Mouse (Mus musculus) NIH3T3 (cell line): ENCODE data around the gene Cd70.

ENCODE experiments used
- DNase-seq: peaks from one replicate; pipeline ENCODE4 v3.0.0-alpha.2; 2012; ENCODE audit warnings: low read depth

The Cd70 gene

DNA sequence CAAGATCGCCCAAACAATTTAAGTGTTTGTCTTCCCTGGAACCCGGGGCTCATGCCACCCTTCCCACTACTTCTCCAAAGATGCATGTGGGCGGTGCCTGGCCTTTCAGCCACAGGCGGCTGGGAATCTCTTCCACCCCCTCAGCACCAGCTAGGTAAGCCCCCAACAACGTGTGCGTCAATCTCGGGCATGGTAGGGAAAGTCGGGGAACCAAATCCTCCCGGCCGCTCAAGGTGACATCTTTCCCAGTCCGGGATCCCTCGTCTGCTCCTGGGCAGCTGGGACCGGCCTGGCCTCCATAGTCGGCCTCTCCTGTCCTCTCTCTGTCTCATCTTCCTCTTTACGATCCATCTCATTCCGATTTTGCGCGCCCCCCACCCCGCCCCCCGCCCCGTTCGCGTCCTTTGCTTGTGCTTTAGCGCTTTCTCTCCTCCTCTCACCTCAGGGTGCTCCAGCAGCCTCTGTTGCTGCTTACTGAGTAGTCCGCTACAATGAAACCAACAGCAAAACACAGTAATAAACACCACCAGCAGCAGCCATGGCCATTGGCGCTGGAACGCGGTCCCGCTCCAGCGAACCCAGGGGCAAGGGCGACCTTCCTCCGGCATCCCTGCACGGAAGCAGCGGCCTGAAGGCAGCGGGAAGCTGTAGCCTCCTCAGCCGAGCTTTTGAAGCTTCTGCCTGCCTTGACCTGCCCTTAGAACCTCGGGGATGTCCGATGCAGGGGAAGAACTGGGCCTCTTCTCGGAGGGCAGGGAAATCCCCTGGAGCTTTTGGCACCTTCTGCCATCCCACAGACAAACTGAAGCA, at the start of gene Cd70:
Cd70 (minus strand) TSS at position 784 of the 810 bp plus-strand sequence.
- DNase-seq = no peak

DNA sequence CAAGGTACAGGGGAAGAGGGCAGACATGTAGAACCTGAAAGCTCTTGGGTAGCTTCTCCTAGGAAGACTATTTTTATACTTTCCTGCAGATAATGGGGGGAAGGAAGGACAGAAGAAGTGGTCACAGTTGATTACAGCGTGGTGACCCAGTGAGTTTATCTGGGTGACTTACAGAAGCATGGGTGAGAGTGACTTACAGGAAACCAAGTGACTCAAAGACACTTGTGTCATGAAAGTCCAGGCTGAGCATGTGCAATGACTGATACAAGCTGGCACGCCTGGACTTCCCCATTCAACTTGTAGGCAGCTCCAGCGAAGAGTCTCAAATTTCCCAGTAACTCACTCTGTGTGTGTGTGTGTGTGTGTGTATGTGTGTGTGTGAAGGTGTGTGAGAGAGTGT, 48.7 kb upstream of the Cd70 start:
- no peak for DNase-seq

DNA sequence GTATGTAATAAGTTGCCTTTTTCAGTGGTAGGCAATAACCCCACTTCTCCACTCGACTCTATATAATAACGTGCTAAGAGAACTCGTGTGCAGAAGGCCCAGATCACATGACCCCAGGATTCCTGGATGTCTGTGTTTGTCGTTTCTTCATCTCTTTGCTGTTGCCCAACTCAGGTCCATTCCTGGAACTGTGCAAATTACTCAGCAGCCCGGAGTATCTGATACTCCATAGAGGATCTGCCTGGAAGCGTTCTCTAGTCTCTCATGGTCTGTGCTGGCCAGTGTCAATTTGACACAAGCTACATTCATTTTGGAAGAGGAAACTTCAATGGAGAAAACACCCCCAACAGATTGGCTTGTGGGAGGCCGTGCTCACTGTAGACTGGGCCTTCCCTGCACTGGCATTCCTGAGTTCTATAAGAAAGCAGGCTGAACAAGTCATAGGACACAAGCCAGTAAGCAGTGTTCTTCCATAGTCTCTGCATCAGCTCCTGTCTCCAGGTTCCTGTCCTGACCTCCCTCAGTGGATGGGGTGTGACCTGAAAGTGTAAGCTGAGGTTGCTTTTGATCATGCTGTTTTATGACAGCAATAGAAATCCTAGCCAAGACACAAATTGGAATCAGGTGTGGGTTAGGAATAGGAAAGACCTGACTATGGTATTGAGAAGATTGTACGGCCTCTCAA, 45.9 kb upstream of the Cd70 start:
- peak; percentile 28 for DNase-seq

DNA sequence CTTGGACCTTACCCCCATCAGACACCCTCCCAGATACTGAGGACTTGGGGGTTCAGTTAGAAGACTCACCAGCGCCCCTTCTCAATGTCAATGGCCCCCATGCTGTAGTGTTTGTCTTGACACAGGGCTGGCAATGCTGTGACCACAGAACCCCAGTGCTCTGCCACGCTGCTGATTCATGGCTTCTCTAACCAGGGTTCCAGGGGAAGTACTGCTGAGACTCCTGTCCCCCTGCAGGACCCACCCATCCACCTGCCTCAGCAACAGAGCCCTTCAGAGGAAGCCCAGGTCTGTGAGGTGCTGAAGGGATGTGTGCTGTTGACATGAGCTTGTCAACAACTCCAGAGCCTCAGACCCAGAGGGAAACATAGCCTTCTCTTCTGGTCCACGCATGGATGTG, 45.2 kb upstream of the Cd70 start:
- DNase-seq = no peak

DNA sequence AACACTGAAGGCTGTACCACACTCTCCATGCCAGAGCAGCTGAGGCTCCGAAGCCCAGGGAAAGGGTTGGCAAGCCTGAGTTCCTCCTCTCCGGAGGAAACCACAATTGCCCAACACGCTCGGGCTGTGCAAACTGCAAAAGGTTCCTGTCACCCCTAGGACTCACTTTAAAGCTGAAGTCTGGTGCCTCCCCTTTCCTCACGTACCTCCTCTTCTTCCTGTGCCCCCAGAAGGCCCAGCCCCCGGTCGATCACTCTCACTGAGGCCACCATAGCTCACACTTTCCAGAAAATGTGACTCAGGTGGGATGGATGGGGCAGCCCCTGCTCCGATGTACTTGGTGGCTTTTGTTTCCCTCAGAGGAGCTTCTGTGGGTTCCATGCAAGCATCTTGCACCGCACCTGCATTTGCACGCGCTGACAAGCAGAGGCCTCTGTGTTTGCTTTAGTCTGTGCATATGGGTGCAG, 44.5 kb upstream of the Cd70 start, which contains the start of gene Tnfsf14:
Tnfsf14 (minus strand) TSS at position 137 of the 467 bp plus-strand sequence.
- no peak for DNase-seq

DNA sequence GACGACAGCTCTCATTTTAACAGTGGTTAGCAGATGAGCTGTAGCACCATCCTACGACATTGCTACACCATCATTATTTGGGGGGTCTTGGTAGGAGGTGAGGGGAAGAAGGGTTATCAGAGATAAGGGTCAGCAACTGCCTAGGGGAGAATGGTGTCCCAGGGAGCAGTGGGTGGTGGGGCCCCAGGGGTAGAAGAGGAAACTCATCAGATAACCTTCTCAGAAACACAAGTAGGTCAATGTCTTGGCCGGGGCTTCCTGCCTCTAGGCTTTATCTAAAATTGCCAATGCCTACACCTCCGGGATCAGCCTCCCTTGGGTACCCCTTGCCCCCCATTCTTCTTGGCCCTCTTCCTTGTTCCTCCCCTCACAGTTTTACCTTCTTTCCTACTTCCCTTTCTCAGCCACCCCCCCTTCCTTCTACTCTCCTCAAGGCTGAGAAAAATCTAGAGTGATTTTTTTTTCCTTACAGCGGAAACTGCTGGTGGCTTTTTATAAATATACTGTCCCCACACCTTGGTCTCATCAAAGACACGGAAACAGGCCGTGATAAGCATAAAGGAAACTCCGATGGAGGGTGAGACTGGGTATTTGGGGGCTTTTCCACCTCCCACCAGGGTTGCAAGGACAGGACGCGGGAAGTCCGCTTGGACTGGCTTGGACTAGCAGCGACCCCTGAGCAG, 39.1 kb upstream of the Cd70 start:
- DNase-seq = no peak

DNA sequence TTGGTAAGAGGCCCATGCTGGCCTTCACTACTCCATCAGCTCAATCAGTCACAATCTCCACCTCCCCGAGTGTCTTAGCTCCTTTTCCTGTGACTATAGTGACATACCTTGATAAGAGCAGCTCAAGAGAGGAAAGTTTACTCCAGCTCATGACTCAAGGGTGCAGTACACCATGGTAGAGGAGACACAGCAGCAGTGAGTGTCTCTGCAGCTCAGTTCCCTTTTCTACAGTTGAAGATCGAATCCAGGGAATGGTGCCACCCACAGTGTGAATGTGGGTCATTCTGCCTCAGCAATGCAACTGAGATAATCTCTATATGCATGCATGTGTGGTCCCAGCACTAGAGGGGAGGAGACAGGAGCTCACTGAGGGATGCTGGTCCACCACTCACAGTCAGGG, 36.1 kb upstream of the Cd70 start:
- DNase-seq = no peak

DNA sequence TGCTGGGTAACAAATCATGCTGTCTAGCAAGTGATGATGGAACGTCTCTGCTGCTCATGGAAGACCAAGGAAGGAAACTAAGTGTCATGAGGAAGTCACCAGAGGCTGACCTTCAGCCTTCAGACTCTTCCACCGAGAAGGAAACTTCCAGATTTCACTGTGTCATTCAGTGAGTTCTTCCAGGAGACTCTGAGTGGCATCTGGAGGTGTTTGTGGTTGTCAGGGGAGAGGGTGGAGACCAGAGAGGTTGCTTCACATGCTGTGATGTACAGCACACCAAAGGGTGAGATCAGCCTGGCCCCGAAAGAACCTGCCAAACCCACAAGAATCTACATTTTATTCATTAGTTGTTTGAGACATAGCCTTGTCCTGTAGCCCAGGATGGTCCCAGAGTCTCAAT, 33.3 kb upstream of the Cd70 start:
- DNase-seq = no peak

DNA sequence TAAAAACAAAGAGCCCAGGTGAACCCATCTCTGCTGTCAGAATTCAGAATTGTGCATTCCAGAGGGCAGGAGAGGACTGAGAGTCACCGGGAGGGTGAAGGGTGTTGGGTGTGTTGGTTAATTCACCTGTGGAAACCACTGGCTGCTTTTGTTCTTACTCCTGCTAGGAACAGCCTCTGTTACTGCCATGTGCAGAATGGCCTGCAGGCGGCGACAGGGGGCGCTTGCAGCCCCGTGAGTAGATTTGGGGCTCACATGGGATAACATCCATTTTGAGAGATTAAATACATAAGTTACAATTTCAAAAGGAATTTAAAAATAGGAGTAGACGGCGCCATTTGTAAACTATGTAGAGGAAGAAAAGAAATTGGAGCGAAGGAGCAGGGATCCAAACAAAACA, 30.8 kb upstream of the Cd70 start:
- DNase-seq = peak; percentile 59

DNA sequence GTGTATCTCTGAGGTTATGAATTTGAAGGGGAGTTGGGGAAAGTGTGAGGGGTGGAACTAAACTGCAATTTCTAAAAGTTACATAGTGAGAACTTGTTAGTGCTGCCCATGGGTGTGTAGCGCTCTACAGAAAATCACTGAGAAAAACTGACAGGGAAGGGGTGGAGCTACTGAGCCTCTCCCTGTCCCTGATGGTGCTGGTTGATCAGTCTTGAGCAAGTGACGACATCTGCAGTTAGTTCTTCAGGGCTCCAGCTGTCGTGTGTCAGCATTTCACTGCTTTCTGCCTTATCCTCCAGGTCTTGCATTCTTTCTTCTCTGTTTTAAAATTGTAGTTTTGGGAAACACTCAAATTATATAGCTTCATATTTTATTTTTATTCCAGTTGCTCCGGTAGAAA, 23.8 kb upstream of the Cd70 start:
- DNase-seq = peak; percentile 40

DNA sequence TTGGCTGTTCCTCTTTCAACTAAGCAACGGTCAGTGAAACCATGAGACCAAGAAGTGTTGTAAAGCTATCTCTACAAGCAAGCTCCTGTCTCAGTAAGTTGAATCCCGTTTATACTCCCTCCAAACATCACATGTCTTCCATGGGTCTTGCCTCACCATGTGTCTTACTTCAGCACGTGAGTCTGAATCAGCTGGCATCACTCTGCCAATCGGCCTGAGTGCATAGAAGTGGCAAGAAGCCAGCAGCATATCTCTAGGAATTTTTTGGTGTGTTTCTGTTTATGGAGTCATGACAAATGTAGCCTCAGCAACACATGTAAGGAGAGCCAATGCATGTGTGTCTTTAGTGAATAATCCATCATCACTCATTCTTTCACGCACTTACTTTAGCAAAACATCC, 22.8 kb upstream of the Cd70 start:
- DNase-seq = peak; percentile 93

DNA sequence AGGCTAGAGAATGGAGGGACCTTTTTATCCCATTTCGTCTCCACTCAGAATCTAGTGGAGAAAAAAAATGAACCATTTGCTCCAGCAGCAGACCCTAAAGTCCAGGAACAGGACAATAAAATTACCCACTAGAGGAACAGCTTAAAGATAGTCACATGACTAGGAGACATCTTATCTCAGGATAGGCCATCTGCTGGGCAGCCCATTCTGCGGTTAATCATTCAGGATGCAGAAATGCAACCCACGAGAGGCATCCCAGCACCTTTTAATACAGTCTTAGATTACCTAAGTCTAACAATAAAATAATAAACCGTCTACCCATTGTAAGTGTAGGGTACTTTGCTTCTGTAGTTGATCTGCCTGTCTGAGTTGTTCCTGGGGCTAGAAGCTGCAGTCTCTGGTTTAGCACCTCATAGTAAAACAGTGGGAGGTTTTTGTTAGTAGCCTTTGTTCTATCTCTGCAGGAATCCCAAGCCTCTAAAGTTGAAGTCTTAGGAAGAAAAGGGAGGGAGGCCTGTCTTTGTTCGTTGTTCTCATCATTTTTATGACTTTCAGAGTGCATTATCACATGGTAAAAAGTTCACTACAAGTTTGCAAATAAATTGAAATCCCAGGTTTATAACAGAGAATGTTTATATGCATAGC, 21.2 kb upstream of the Cd70 start:
- DNase-seq = no peak

DNA sequence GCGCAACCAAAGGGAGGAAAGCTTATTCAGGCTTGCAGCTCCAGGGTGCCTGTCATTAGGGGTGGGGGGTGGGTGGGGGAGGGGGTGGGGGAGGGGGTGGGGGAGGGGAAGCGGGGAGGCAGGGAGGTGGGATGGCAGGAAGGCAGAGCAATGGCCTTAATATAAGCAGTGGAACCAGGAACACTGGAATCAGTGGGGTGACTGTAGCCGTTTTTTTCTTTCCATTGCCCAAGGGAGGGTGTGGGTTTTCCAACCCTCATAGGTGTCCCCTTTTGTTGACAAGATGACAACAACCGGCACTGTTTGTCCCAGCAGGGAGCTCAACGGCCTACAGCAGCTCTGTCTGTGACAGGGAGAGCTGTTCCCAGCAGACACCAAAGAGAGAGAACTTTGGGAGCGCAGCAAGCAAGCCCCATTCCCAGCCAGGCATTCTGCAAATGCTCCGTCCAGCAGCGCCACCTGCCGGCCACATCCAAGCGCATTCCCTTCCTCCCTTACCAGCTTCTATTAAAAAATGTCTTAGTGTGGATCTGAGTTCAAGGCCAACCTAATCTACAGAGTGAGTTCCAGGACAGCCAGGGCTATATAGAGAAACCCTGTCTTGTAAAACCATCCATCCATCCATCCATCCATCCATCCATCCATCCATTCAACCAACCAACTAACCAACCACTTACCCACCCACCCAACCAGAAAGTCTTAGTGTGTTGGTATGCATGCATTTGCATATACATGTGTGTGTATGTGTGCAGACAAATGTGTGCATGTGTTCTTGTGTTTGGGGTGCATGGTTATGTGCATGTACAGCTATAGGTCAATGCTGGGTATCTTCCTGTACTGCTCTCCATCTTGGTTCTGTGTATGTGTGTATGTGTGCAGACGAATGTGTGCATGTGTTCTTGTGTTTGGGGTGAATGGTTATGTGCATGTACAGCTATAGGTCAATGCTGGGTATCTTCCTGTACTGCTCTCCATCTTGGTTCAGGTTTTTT, 17.5 kb upstream of the Cd70 start:
- peak; percentile 94 for DNase-seq

DNA sequence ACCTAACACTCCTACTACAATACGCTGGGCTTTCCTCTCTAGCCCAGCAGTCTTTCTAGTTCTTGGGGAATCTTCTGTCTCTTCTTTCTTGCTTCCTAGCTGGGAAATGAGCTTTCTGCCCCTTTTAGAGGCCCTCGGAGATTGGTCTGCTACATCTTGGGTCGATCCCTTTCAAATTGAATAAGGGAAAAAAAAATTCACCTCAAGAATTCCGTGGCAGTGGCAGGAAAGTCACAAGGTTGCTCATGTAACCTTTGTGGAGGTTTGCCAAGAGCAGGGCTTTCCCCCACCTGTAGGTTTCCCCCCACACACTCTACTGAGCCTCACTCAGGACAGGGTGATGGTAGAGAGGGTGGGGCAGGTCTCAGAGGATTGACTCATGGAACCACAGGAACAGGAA, 4.2 kb upstream of the Cd70 start:
- DNase-seq = no peak

DNA sequence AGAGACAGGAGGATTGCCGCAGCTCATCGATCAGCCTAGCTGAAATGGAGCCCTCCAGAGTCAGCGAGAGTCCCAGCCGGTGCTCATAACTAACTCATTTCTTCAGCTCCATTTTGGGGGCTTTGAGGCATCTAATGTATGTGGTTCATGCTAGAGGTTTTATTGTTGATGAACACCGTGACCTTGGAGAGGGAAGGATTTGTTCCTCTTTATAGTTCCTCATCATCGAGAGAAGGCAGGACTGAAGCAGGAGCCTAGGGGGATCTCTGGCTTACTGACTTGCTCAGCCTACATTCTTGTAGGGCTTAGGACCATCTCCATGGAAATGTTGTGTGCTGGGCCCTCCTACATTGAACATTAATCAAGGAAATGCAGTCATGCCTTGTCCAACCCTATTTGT, 3.4 kb upstream of the Cd70 start:
- no peak for DNase-seq

DNA sequence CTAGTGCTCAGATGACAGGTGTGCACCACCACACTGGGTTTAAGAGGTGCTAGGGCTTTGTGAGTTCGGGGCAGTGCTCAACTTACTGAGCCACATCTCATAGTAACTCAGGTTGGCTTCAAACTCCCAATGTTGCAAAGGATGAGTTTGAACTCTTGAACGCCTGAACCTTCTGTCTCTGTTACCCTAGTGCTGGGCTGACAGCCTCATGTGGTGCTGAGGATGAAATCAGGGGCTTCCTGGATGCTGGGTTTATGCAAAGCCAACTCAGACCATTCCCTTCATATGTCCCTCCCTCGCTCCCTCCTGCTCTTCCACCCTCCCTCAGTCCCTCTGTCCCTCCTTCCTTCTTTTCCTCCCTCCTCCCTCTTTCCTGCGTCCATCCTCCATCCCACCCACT, 1.2 kb downstream of the Cd70 start:
- DNase-seq = no peak

DNA sequence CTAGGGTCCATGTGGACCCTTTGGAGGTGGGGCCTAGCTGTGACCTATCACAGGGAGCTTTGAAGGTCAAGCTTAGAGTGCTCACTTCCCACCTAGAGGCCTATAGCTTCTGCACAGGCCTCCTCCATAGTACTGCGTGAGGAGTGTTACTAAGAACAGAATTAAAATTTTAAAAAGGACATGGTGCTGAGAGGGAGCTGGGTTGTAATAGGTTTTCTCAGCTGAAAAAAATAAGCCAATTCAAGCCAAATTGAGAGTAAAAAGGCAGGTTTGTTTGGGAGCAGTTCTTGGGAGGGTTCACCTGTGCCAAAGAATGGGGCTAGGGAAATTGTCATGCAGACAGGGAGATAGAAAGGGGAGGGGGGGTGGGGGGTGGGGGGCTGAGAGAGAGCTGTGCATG, 4.5 kb downstream of the Cd70 start:
- DNase-seq = no peak

DNA sequence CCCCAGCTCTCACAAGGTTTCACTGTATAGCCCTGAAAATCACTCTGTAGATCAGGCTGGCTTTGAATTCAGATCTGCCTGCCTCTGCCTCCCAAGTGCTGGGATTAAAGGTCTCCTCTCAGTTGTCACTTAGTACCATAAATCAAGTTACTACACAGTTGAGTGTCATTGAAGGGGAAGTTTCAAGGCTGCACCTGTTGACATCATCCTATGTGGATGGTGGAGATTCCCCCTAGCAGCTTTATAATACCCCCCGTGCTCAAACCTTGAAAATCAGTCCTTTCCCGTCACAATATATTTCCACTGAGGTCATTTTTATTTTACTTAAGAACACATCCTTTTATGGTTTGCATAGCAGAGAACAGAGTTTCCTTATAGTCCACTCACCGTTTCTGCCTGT, 5.9 kb downstream of the Cd70 start:
- no peak for DNase-seq

DNA sequence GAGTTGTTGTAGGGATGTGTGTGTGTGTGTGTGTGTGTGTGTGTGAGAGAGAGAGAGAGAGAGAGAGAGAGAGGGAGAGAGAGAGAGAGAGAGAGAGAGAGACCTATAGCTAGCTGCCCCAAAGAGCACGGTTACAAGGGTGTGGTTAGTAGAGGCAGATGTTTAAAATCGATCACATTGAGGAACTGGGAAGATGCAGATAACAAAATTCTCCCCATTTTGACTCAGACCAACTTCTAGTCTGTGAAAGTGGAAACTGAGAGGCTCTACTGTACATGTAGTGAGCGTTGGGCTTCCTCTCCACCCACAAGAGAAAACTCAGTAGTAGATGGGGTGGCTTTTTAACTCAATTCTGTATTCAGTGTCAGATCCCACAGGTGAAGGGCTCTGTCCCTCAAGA, 9.9 kb downstream of the Cd70 start:
- no peak for DNase-seq

DNA sequence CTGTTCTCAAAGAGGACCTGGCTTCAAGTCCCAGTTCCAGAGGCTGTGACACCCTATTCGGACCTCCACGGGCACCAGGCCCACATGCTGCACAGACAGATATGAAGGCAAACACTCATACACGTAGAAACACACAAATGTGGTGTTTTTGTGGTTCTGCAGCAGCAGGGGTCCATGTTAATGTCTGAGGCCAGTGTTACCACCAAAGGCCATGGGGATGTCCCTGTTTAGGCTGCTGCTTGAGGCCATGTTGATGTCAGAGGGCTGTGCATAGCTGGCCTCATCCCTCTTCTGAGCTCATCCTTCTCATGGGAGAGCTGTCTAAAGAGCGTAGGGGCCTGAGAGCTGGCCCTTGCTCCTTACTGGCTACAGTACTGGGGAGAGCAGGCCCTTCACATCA, 10.9 kb downstream of the Cd70 start:
- DNase-seq = no peak

DNA sequence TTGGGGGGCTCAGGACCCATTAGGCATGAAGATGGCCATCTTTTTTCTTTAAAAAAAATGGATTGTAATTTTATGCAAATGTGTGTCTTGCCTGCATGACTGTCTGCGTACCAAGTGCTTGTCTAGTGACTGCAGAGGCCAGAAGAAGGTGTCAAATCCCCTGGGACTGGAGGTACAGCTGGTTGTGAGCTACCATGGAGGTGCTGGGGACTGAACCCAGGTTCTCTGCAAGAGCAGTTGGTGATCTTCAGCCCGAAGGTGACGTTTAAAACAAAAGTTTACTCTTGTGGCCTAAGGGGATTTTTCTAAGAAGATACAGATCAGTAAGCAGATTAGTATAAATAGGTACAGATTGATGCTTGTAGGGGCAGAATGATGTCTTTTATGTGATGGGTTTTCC, 13.9 kb downstream of the Cd70 start:
- DNase-seq = no peak
